Mouse (Mus musculus) cerebellum, postnatal 4 days (tissue): ENCODE data around the gene Cstf2.
A peak's percentile ranks its signal among the peaks of the same experiment; 100 is the strongest.

Source experiments
- DNase-seq, 2 experiments: peaks; one replicate each; pipeline ENCODE4 v3.0.0; 2022; ENCODE audit warnings: low spot score in 2 of 2, mixed read lengths in 1 of 2

Gene Cstf2

GRCm38 (mm10) chrX:134058987-134059712 is at the start of gene Cstf2:
TSS of gene Cstf2 (plus strand) at chrX:134059187.
- peak; percentile 83 to 89 for DNase-seq

DNA sequence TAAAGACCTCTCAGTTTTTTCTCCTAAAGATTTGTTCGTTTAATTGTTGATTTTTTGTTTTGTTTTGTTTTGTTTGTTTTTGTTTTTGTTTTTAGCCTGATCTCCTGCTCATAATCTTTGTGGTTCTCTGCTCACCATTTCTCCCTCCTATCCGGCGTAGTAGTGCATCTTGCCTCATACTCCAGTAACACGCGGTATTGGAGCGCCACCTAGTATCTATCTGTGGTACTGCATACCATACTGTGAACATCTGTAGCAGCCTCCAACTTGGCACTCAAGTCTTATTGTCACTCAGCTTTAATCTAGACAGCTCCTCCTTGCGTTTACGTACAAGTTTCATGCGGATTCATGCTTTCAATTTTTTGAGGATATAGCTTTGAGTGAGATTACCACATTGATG is 40.0 kb upstream of the Cstf2 start:
- peak; percentile 25 to 69 for DNase-seq

DNA sequence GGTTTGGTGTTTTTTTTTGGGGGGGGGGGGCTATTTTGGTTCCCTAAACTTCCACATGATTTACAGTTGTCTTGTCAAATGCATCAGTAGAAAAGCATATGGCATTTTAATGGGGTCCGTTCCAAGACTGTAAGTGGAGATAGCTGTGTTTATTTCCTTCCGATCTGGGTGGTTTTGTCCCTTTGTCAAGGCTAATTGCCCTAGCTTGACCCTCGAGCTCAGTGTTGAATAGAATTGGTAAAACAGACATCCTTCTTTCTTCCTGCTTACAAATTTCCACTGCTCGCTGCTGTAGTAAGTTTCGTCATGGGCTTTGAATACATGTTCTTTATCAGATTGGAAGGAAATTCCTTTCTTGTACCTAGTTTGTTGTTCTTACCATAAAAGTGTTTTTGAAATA is 38.3 kb upstream of the Cstf2 start:
- DNase-seq, result no peak

DNA sequence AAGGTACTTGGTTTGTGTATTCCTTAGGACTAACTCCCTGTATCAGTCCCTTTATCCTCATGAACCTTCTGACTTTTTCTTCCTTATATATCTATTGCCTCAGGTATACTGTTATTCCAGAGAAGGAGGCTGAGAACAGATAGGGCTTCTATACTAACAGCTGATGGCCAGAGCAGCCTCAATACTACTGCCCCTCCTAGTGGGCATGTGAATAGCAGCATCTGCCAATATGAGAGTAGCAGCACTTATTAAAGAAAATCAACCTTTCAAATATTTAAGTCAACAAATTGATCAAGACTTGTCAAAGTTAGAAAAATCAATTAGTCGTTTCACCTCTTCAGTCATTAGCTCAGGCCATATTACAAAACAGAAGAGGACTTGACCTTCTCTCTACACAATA is 10.0 kb upstream of the Cstf2 start:
- no peak for DNase-seq

DNA sequence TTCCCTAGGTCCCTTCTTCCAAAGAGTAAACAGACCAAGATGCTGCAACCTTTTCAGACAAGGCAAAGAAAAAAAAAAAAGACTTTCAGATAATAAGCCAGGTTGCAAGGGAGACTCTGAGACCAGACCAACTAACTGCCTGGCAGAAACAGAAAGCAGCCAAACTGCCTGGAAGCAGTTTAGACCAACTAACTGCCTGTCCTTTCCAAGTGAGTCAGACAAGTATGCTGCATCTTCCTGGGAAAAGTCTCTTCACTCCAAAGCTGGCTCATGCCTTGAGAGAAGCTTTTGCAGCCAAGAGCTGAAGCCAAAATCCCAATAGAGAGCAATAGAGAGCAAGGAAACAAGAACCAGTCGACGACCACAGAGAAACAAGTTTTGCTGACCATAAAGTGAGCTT is 2.1 kb upstream of the Cstf2 start:
- DNase-seq, result no peak

GRCm38 (mm10) chrX:134058040-134058875 is 729 bp upstream of the Cstf2 start:
- no peak for DNase-seq

- DNase-seq, result no peak
These were observed 777 bp downstream of the Cstf2 start for GRCm38 (mm10) chrX:134059764-134060163.

GRCm38 (mm10) chrX:134085453-134085852 is 26.5 kb downstream of the Cstf2 start:
- DNase-seq, result no peak

GRCm38 (mm10) chrX:134102641-134103040 is 43.7 kb downstream of the Cstf2 start:
- DNase-seq, result no peak

DNA sequence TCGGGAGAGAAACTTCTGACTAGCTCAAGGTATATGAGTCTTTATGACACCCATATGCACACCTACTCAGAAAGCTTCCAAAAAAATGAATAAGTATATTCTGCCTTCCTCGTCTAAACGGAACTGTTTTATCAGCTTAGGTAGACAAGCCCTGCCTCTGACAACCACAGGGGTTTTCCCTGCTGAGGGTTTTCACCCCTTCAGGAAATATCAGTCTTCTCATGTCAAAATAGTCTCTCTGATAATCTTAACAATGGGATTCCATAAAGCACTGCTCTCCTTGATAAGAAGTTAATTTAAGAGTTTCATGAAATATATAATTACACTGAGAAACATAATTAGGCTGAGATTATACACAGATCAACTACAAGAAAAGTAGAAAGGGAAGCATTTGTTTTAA is 52.8 kb downstream of the Cstf2 start:
- DNase-seq, result no peak

GRCm38 (mm10) chrX:134116417-134116816 is 57.4 kb downstream of the Cstf2 start:
- no peak for DNase-seq

DNA sequence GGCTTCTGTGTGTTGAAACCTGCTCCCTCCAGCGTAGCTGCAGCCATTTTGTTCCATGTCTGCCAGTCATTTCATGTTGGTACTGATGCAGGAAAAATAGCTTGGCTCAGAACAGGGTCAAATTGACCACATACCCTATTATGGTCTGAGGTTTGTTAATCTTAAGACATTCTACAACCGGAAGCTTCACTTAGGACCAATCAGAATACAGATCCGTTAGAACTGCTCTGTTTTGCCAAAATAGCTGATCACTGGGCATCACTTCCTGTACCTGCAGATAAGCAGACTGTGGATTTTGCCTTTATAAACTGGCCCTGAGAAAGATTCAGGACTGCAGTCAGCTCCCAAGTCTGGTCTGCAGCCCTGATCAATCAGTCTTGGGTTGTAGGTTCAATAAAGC is 69.6 kb downstream of the Cstf2 start:
- DNase-seq, result no peak

GRCm38 (mm10) chrX:134132295-134132694 is 73.3 kb downstream of the Cstf2 start:
- peak in 1 of 2 experiments; percentile 4 for DNase-seq

DNA sequence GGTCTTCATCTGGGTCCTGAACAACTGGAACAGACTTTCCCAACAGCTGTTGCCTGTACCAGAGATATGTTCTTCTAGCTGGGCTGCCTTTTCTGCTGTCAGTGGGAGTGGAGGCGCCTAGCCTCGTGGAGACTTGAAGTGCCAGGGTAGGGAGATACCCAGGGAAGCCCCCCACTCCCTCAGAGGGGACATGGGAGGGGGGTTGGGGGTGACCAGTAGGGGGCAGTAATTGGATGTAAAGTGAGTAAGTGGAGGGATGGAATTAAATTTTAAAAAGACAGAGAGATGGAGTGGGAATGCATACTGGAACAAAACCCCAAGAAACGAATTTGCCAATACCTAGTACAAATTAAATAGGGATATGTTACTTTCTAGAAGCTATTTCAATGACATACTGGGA is 74.8 kb downstream of the Cstf2 start:
- DNase-seq, result no peak
